Mouse (Mus musculus) cortical plate, adult 2 months (tissue): ENCODE data around the gene Smarcd3.
A peak's percentile ranks its signal among the peaks of the same experiment; 100 is the strongest.

Source experiments
- CTCF ChIP-seq: fragments of 200-500 bp; IDR thresholded peaks from 2 replicates; pipeline ENCODE4 v1.5.1; 2011; ENCODE audit warnings: mild to moderate bottlenecking, control low read depth, low read length; ENCODE audit not compliant: insufficient read depth; ENCODE audit errors: extremely low read depth
- POLR2A ChIP-seq: fragments of 200-500 bp; IDR thresholded peaks from 2 replicates; pipeline ENCODE4 v1.6.1; 2011; ENCODE audit warnings: mild to moderate bottlenecking, low read length, control low read depth; ENCODE audit not compliant: insufficient read depth; ENCODE audit errors: extremely low read depth

- peak; percentile 20; the same call in 1 of the 2 replicates for TF ChIP-seq POLR2A
- no peak for TF ChIP-seq CTCF
Measured at GRCm38 (mm10) chr5:24592471-24593160, 31.6 kb downstream of the Smarcd3 start.
